Mouse (Mus musculus) urinary bladder, postnatal 36 days (tissue): Measurements from ENCODE around the gene Kcnk5.

Experiments used
- DNase-seq, 2 experiments: peaks; one replicate each; pipeline ENCODE4 v3.0.0; 2022; ENCODE audit warnings: low spot score in 2 of 2, mixed read lengths in 1 of 2

Kcnk5 gene

DNA sequence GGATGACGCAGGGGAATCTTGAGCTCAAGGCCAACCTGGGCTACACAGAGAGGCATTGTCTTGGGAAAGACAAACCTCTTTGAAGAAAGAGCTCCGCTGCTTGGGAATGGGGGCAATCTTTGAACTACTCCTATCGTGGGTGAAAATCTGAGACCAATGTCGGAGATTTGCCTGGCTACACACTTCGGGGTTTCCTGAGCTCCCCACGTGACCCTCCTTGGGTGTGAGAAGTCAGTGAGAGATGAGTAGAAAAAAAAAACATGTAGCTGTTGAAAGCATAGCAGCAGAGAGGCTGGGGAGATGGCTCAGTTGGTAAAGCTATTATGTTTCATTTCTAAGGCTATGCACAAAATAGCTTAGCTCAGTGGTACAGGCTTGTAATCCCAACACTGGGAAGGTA lies 66.7 kb downstream of the Kcnk5 start:
- no peak for DNase-seq

DNA sequence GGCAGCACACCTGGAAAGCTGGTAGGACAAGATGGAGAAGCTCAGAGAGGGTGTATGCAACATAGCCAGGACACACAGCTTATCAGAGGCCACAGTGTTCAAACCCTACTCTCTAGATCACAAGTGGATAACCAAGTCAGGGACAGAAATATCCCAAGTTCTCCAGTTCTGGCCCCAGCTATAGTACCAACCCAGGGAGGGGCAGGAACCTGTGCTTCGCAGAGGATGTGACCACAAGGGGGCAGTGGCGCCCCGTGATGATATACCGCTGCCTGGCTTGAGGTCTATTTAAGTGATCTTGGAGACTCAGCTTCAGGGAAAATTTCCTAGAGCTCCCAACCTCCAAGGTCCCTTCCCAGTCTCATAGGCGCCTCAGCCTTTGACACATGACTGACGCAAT lies 67.6 kb downstream of the Kcnk5 start:
- peak; percentile 81 to 85 for DNase-seq

DNA sequence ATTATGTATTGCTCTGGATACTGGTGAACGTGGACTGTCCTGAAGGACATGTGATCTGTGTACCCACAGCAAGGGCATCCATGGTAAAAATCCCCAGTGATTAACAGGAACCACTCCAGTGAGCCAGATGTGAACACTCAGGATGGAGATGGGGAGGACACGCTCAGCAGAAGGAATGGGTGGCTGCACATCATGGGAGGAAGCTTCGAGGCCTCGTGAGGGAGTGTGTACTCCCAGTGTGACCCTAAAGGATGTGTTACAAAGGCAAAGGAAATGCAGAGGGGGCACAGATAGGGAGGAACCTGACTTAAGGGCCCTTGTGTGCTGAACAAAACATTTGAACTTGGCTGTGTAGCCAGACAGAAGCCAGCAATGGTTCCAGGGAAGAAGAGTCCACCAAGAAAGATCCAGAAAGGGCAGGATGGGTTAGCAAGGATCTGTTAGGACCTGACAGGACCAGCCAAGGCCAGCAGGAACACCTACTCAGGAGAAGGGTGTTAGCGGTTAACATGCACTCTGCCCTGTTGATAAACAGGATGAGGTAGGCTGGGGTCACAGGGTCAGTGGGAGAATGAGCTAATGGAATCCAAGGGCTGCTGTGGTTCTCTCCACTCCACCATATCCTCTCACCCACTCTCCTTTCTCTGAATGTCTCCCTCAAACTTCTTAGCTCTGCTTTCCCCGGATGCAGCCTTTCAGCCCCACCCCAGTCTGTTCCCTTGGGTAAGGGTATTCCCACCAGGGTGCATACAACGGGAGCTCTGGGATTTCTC lies 68.2 kb downstream of the Kcnk5 start:
- DNase-seq: no peak

- DNase-seq: no peak
Observed at GRCm38 (mm10) chr14:20112218-20112617, 69.4 kb downstream of the Kcnk5 start.

GRCm38 (mm10) chr14:20110945-20111344 lies 70.7 kb downstream of the Kcnk5 start:
- DNase-seq: no peak

DNA sequence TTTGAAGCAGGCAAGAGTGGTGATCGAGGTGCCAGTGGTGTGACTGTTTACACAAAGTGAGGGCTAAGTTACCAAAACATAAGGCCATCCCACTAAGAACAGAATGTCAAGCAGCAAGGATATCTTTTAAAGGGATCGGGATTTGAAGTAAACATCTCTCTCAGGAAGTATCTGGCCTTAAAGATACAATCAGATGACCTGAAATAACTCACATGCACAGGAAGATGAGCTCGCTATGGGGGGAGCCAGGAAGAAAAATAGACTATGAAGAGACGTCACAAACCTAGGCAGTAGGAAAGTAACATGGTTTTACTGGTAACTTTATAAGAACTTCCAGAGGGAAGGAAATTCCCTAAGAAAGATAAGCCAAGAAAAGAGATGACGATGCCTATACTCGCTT lies 75.3 kb downstream of the Kcnk5 start:
- no peak for DNase-seq

DNA sequence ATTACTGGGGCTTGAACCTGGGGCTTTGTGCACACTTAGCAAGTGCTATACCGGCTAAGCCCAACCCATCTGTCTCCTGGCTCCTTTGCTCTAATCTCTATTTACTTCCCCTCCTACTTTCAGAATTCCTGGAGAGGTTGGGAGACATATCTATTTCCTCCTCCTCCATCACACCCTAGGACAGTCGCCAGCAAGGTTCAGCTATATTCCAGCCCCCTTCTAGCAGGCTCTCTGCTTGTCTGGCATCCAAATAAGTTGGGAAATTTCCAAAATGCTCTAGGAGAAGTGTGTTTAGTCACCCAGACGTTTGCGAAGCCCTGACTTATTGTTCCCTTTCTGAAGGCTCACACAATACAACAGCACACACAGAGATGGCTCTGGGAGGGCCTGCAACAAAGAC lies 78.4 kb downstream of the Kcnk5 start:
- no peak for DNase-seq

DNA sequence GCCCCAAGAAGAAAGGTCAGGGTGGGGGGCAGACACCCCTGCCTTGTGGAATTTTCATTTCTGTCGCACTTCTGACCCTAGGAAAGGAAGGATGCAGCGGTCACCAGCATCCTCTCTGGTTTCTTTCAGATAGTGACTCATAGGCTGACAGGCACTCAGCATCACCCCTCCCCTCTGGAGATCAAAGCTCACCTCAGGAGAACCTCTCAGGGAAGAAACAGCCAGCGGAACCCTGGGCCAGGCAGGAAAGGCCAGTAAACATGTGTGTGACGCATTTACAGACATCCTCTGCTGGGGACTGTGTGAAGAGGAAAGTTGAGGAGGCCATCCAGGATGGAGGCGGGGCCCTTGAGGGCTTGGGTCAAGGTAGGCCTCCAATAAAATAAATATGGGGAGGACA lies 83.5 kb downstream of the Kcnk5 start:
- DNase-seq: no peak

- DNase-seq: no peak
Observed at GRCm38 (mm10) chr14:20094942-20095341, 86.7 kb downstream of the Kcnk5 start.

DNA sequence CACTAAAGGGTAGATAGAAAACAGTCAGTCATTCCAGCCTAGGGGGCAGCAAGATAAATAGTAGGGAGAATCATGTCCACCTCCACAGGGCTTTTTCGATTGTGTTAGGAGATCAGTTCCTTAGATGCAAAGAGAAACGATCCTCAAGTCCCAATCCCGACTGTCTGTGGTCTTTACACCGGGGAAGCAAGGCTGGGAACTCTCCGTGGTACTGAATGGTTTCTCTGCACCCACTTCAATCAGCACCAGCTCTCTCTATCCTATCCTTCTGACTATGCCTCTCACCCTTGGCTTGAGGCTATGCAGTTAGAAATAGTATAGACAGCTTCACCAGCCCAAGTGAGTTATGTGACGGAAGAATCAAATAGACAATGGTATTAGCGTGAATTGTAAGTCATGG lies 88.1 kb downstream of the Kcnk5 start:
- peak in 1 of 2 experiments; percentile 20 for DNase-seq
